Mouse (Mus musculus) macrophage (primary cell): ENCODE measurements around the gene B230219D22Rik. TPM values are rescaled to one million over a fixed set of nuclear protein-coding genes. Genes with fewer than 3 reads are reported as not detected.
"Not testable (repeated sequence)": the region's sequence is repeated elsewhere in the genome, so short reads cannot be mapped to it uniquely, and the experiment has no call there.

Source experiments
- H3K27ac ChIP-seq: fragments of 350-480 bp; formaldehyde crosslinking; 2 replicates; pipeline ENCODE4 v1.9.0; 2021
- H3K36me3 ChIP-seq: fragments of 350-480 bp; formaldehyde crosslinking; 2 replicates; pipeline ENCODE4 v1.9.0; 2021; ENCODE audit errors: inconsistent target
- H3K4me3 ChIP-seq: fragments of 350-480 bp; formaldehyde crosslinking; 2 replicates; pipeline ENCODE4 v1.9.0; 2021; ENCODE audit errors: inconsistent target
- H3K79me2 ChIP-seq: fragments of 350-480 bp; formaldehyde crosslinking; 2 replicates; pipeline ENCODE4 v1.9.0; 2021; ENCODE audit errors: inconsistent target
- WGBS: methylation state at CpG from one replicate; pipeline ENCODE4 v1.1.7; 2026; ENCODE audit warnings: inconsistent platforms; ENCODE audit not compliant: missing documents; 5-methylcytosine and 5-hydroxymethylcytosine counted together
- polyA plus RNA-seq: library from polyadenylated mRNA; stranded (reverse); fragments of 250-400 nt; gene quantifications from 3 replicates; pipeline ENCODE4 v1.2.4, GENCODE M21; 2018; ENCODE audit warnings: inconsistent platforms
- total RNA-seq, 78 experiments: library from RNA; depleted of rRNA; stranded (reverse); fragments of 250-400 nt; gene quantifications; 1 replicate in 9 of 78; 2 replicates in 24 of 78; 3 replicates in 43 of 78; 4 replicates in 2 of 78; pipeline ENCODE4 v1.2.4; 2018; ENCODE audit warnings: inconsistent platforms in 56 of 78

B230219D22Rik gene
- 10 to 100 TPM; 14.4 to 54.7 (median 31.6) TPM for total RNA-seq (2018; cell fraction: chromatin; rRNA removed)
- total RNA-seq (2018; cell fraction: cytosol; rRNA removed) = 10 to 100 TPM; 29.3 to 42.8 (median 34.6) TPM
- total RNA-seq (2018; cell fraction: nucleus; rRNA removed) = 10 to 100 TPM; 23.2 to 92.4 (median 53.6) TPM
- 24.7 to 37.0 TPM (median 34.5 TPM) in 3 replicates for polyA plus RNA-seq

DNA sequence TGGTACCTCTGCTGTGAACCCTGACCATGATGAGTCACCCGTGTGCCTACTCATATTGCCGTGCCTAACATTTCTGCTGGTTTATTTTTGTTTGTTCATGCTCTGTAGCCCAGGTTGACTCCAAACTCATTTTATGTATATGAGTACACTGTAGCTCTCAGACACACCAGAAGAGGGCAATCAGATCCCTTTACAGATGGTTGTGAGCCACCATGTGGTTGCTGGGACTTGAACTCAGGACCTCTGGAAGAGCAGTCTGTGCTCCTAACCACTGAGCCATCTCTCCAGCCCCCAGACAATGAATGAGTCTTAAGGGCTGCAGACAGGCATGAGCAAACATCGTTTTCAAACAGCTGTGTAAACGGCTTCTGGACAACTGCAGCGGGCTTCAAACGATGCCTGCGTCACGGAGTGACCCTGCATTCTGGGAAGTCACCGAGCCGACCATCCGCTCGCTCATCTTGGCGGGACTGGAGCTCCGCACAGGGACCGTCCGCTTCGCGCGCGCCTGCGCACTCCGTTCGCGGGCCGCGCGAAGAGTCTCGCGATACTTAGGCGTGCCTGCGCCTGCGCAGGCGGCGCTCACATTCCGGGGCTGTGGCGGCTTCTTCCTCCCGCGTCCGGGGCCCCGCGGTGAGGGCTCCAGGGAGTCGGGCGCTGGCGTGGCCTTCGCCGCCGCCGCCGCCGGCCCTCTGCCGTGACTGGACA, at the start of gene B230219D22Rik:
Gene B230219D22Rik, plus strand, starts transcription at position 590 of the 708 bp plus-strand sequence.
- Histone ChIP-seq H3K4me3 (peak within 1 kb of the TSS; percentile 72), H3K27ac (peak within 1 kb of the TSS; percentile 55), H3K79me2 (peaks cover 43% of the 10 kb centered on the region), H3K36me3 (no peaks in the 10 kb centered on the region)
- WGBS = 2% methylated on average over 44 of the region's 51 CpGs

GRCm38 (mm10) chr13:55644525-55644924, 48.4 kb upstream of the B230219D22Rik start:
- Histone ChIP-seq H3K36me3 (peaks cover 64% of the 10 kb centered on the region), H3K79me2 (peaks cover 36% of the 10 kb centered on the region), H3K27ac (no peak overlapping the region), H3K4me3 (no peak overlapping the region)
- 100% methylated on average over 2 of the region's 2 CpGs for WGBS

- peaks cover 90% of the 10 kb centered on the region for H3K36me3 ChIP-seq
- WGBS = 96% methylated on average over 12 of the region's 12 CpGs
- no peak overlapping the region for H3K27ac ChIP-seq
- H3K79me2 ChIP-seq = no peaks in the 10 kb centered on the region
- no peak overlapping the region for H3K4me3 ChIP-seq
These were observed 42.8 kb upstream of the B230219D22Rik start for GRCm38 (mm10) chr13:55650098-55650497.

GRCm38 (mm10) chr13:55650980-55651379, 41.9 kb upstream of the B230219D22Rik start:
- Histone ChIP-seq H3K27ac (no peak overlapping the region), H3K79me2 (no peaks in the 10 kb centered on the region), H3K4me3 (no peak overlapping the region), H3K36me3 (peaks cover 90% of the 10 kb centered on the region)
- WGBS = 98% methylated on average over 6 of the region's 6 CpGs

GRCm38 (mm10) chr13:55668550-55668949, 24.4 kb upstream of the B230219D22Rik start:
- 98% methylated on average over 6 of the region's 6 CpGs for WGBS

DNA sequence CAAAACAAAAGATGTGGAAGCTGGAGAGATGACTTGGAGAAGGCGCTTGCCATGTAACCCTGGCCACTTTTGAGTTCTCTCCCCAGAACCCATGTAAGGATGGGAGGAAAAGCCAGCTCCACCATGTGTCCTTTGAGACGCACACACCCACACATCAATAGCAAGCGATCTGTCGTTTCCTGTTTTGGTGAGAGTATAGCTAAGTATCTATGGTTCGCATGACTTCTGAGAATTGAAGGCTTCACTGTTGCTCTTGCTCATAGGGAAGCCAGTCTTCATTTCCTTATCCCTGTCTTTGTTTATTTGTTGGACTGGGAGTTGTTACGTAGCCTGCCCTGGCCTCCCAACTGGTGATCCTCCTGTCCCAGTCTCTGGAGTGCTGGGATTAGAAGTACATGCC, 20.2 kb upstream of the B230219D22Rik start:
- Histone ChIP-seq H3K27ac (no peak overlapping the region), H3K36me3 (peaks cover 59% of the 10 kb centered on the region), H3K4me3 (no peak overlapping the region), H3K79me2 (no peaks in the 10 kb centered on the region)
- 96% methylated on average over 6 of the region's 6 CpGs for WGBS

More at GRCm38 (mm10) chr13:55668550-55668949, 24.4 kb upstream of the B230219D22Rik start:
- Histone ChIP-seq H3K4me3 (no peak overlapping the region), H3K79me2 (no peaks in the 10 kb centered on the region), H3K36me3 (peaks cover 86% of the 10 kb centered on the region), H3K27ac (no peak overlapping the region)

- Histone ChIP-seq H3K27ac (no peak overlapping the region), H3K36me3 (peaks cover 53% of the 10 kb centered on the region), H3K4me3 (no peak overlapping the region), H3K79me2 (no peaks in the 10 kb centered on the region)
- 59% methylated on average over 8 of the region's 8 CpGs for WGBS
These were observed 15.6 kb upstream of the B230219D22Rik start for GRCm38 (mm10) chr13:55677364-55677763.

DNA sequence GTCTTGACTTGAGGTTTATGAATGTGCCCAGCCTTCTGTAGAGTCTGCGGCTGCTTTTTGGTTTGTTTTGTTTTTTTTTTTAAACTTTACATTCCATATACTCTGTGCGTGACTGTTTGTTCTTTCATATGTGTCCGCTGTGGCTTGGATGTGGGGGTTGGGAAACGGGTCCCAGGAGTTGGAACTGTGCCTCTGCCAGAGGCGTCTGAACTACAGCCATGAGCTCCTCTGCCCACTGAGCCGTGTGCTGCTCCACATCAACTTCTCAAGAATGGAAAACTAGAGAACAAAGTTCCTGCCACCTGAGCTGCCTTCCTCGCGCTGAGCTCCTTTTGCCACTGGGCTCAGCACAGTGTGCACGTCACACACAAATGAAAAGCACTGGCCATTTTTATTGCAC, 10.7 kb upstream of the B230219D22Rik start:
- WGBS = 96% methylated on average over 9 of the region's 9 CpGs
- H3K36me3 ChIP-seq = peaks cover 38% of the 10 kb centered on the region
- no peak overlapping the region for H3K4me3 ChIP-seq
- no peak overlapping the region for H3K27ac ChIP-seq
- no peaks in the 10 kb centered on the region for H3K79me2 ChIP-seq

GRCm38 (mm10) chr13:55683581-55683980, 9.3 kb upstream of the B230219D22Rik start:
- H3K36me3 ChIP-seq = peaks cover 26% of the 10 kb centered on the region
- no peaks in the 10 kb centered on the region for H3K79me2 ChIP-seq
- H3K4me3 ChIP-seq = no peak overlapping the region
- H3K27ac ChIP-seq = no peak overlapping the region
- 96% methylated on average over 3 of the region's 3 CpGs for WGBS

GRCm38 (mm10) chr13:55686107-55686633, 6.8 kb upstream of the B230219D22Rik start:
- H3K79me2 ChIP-seq = no peaks in the 10 kb centered on the region
- H3K27ac ChIP-seq = no peak overlapping the region
- 0 out of 2 replicates have a peak, but pooled peaks cover 5% of the 10 kb centered on the region for H3K36me3 ChIP-seq
- H3K4me3 ChIP-seq = no peak overlapping the region
- 84% methylated on average over 9 of the region's 9 CpGs for WGBS

GRCm38 (mm10) chr13:55687927-55688602, 4.9 kb upstream of the B230219D22Rik start:
- Histone ChIP-seq H3K4me3 (no peak overlapping the region), H3K27ac (no peak overlapping the region), H3K36me3 (no peaks in the 10 kb centered on the region), H3K79me2 (no peaks in the 10 kb centered on the region)
- WGBS = 68% methylated on average over 4 of the region's 4 CpGs

GRCm38 (mm10) chr13:55693243-55693721, 358 bp downstream of the B230219D22Rik start:
- under 1% methylated on average over 54 of the region's 70 CpGs for WGBS
- Histone ChIP-seq H3K27ac (peak overlapping the region; percentile 44), H3K79me2 (peaks cover 49% of the 10 kb centered on the region), H3K36me3 (peaks cover under 1% of the 10 kb centered on the region; the same call in 1 of the 2 replicates), H3K4me3 (peak overlapping the region; percentile 72)

GRCm38 (mm10) chr13:55694110-55694509, 1.2 kb downstream of the B230219D22Rik start:
- Histone ChIP-seq H3K79me2 (peaks cover 58% of the 10 kb centered on the region), H3K4me3 (peak overlapping the region; percentile 72), H3K36me3 (peaks cover 8% of the 10 kb centered on the region), H3K27ac (peak overlapping the region; percentile 44)
- WGBS = 6% methylated on average over 8 of the region's 8 CpGs

- no CpG with 5 or more reads among the region's 3 CpGs for WGBS
- Histone ChIP-seq H3K36me3 (peaks cover 26% of the 10 kb centered on the region), H3K79me2 (peaks cover 76% of the 10 kb centered on the region)
- not testable (repeated sequence) for H3K4me3 ChIP-seq, H3K27ac ChIP-seq
These were observed 3.1 kb downstream of the B230219D22Rik start for GRCm38 (mm10) chr13:55695989-55696388.
